Mouse (Mus musculus) liver, embryonic 11.5 days (tissue): ENCODE results near the gene Gm21083. TPM values are rescaled to one million over a fixed set of nuclear protein-coding genes. Genes with fewer than 3 reads are reported as not detected.
"Not testable (repeated sequence)": the region's sequence is repeated elsewhere in the genome, so short reads cannot be mapped to it uniquely, and the experiment has no call there.

Source experiments
- ATAC-seq: fragments of 200-750 bp; cut with Nextera tagmentation; replicated peaks from 2 replicates; pipeline ENCODE4 v1.8.0; 2017; ENCODE audit warnings: moderate number of reproducible peaks, mild to moderate bottlenecking, moderate TSS enrichment, moderate library complexity; ENCODE audit not compliant: low FRiP score
- DNase-seq: peaks from one replicate; pipeline ENCODE4 v3.0.0-alpha.2; 2017; ENCODE audit warnings: low spot score
- H3K27ac ChIP-seq: fragments of 300-500 bp; sonication (generic); 2 replicates; pipeline ENCODE4 v1.5.1; 2014; ENCODE audit warnings: mild to moderate bottlenecking, low read depth, low read length, control low read depth
- H3K27me3 ChIP-seq: fragments of 300-500 bp; sonication (generic); replicated peaks from 2 replicates; pipeline ENCODE4 v1.6.1; 2014; ENCODE audit warnings: low read length, mixed read lengths; ENCODE audit not compliant: control insufficient read depth, insufficient read depth
- H3K36me3 ChIP-seq: fragments of 300-500 bp; sonication (generic); 2 replicates; pipeline ENCODE4 v1.6.1; 2014; ENCODE audit warnings: mild to moderate bottlenecking, low read length, moderate library complexity, mixed read lengths; ENCODE audit not compliant: control insufficient read depth, insufficient read depth
- H3K4me1 ChIP-seq: fragments of 300-500 bp; sonication (generic); replicated peaks from 2 replicates; pipeline ENCODE4 v1.6.1; 2014; ENCODE audit warnings: low read length, mixed read lengths; ENCODE audit not compliant: control insufficient read depth, insufficient read depth
- H3K4me2 ChIP-seq: fragments of 300-500 bp; sonication (generic); 2 replicates; pipeline ENCODE4 v1.6.1; 2014; ENCODE audit warnings: mild to moderate bottlenecking, control low read depth, moderate library complexity
- H3K4me3 ChIP-seq: fragments of 300-500 bp; sonication (generic); 2 replicates; pipeline ENCODE4 v1.5.1; 2014; ENCODE audit warnings: low read depth, low read length, control low read depth
- H3K9ac ChIP-seq: fragments of 300-500 bp; sonication (generic); 2 replicates; pipeline ENCODE4 v1.6.1; 2014; ENCODE audit warnings: low read depth, low read length, control low read depth
- H3K9me3 ChIP-seq: fragments of 300-500 bp; sonication (generic); 2 replicates; pipeline ENCODE4 v1.6.1; 2016; ENCODE audit warnings: low read length, inconsistent platforms, mixed read lengths; ENCODE audit not compliant: control insufficient read depth
- WGBS: fragments of 180-500 bp; shearing (Covaris S2); extraction: QIAGEN DNeasy Blood & Tissue Kit; methylation state at CpG from one replicate; pipeline ENCODE4 v1.1.7; 2014; 5-methylcytosine and 5-hydroxymethylcytosine counted together
- polyA plus RNA-seq: library from polyadenylated mRNA; unstranded; fragments of >200 nt; fragmentation: Nextera tagmentation; extraction: Ambion mirVana; gene quantifications from 2 replicates; pipeline ENCODE4 v1.2.1, GENCODE M21; 2014

Gm21083 gene
- not detected in 2 replicates for polyA plus RNA-seq

- H3K4me2 ChIP-seq, H3K27ac ChIP-seq, H3K9me3 ChIP-seq, DNase-seq, H3K9ac ChIP-seq, H3K36me3 ChIP-seq, ATAC-seq, H3K27me3 ChIP-seq, H3K4me3 ChIP-seq, H3K4me1 ChIP-seq: not testable (repeated sequence)
- no CpG with 5 or more reads among the region's 1 CpGs for WGBS
Observed at GRCm38 (mm10) chr5:15577033-15577432, at the start of gene Gm21083. Gene Gm21083 (plus strand): TSS chr5:15577333.

GRCm38 (mm10) chr5:15529122-15529521 is 48.0 kb upstream of the Gm21083 start, which contains the start of gene Gm21190:
Gene Gm21190 (minus strand): TSS chr5:15529222.
- H3K36me3 ChIP-seq, ATAC-seq, H3K4me1 ChIP-seq, H3K4me3 ChIP-seq, DNase-seq, H3K27me3 ChIP-seq, H3K9me3 ChIP-seq, H3K27ac ChIP-seq, H3K9ac ChIP-seq, H3K4me2 ChIP-seq: not testable (repeated sequence)
- WGBS, result no CpG with 5 or more reads among the region's 1 CpGs

- H3K4me1 ChIP-seq, H3K36me3 ChIP-seq, H3K27ac ChIP-seq, H3K4me2 ChIP-seq, H3K9ac ChIP-seq, H3K9me3 ChIP-seq, DNase-seq, ATAC-seq, H3K4me3 ChIP-seq, H3K27me3 ChIP-seq: not testable (repeated sequence)
- WGBS, result 67% methylated on average over 6 of the region's 6 CpGs
Observed at GRCm38 (mm10) chr5:15548642-15549041, 28.5 kb upstream of the Gm21083 start.

GRCm38 (mm10) chr5:15549134-15549533 is 28.0 kb upstream of the Gm21083 start:
- H3K4me2 ChIP-seq, H3K36me3 ChIP-seq, H3K27me3 ChIP-seq, H3K4me1 ChIP-seq, DNase-seq, H3K27ac ChIP-seq, H3K9me3 ChIP-seq, H3K4me3 ChIP-seq, ATAC-seq, H3K9ac ChIP-seq: not testable (repeated sequence)
- 43% methylated on average over 1 of the region's 1 CpGs for WGBS

GRCm38 (mm10) chr5:15549606-15550005 is 27.5 kb upstream of the Gm21083 start:
- WGBS, result 12% methylated on average over 3 of the region's 3 CpGs
- H3K36me3 ChIP-seq, ATAC-seq: not testable (repeated sequence)

GRCm38 (mm10) chr5:15558654-15559053 is 18.5 kb upstream of the Gm21083 start:
- 61% methylated on average over 1 of the region's 1 CpGs for WGBS
- not testable (repeated sequence) for H3K27ac ChIP-seq, H3K4me1 ChIP-seq, H3K4me3 ChIP-seq, ATAC-seq, H3K9ac ChIP-seq, H3K4me2 ChIP-seq, H3K27me3 ChIP-seq, H3K36me3 ChIP-seq, H3K9me3 ChIP-seq, DNase-seq

More at GRCm38 (mm10) chr5:15549606-15550005, 27.5 kb upstream of the Gm21083 start:
- not testable (repeated sequence) for H3K9me3 ChIP-seq, H3K27me3 ChIP-seq, H3K4me3 ChIP-seq, H3K9ac ChIP-seq, DNase-seq, H3K27ac ChIP-seq, H3K4me2 ChIP-seq, H3K4me1 ChIP-seq

GRCm38 (mm10) chr5:15561425-15562264 is 15.5 kb upstream of the Gm21083 start:
- H3K4me2 ChIP-seq, DNase-seq, H3K36me3 ChIP-seq, H3K9ac ChIP-seq, H3K27me3 ChIP-seq, H3K4me1 ChIP-seq, H3K9me3 ChIP-seq, H3K4me3 ChIP-seq, H3K27ac ChIP-seq: not testable (repeated sequence)
- ATAC-seq, result peak; percentile 34; the same call in 1 of the 2 replicates
- WGBS, result 67% methylated on average over 3 of the region's 3 CpGs

GRCm38 (mm10) chr5:15573735-15574134 is 3.4 kb upstream of the Gm21083 start:
- not testable (repeated sequence) for H3K4me2 ChIP-seq, H3K36me3 ChIP-seq, H3K4me1 ChIP-seq, H3K27ac ChIP-seq, H3K9ac ChIP-seq, H3K27me3 ChIP-seq, DNase-seq, H3K4me3 ChIP-seq, H3K9me3 ChIP-seq, ATAC-seq

- peak; percentile 22 for DNase-seq
- not testable (repeated sequence) for H3K4me1 ChIP-seq, ATAC-seq, H3K27ac ChIP-seq, H3K4me2 ChIP-seq, H3K36me3 ChIP-seq, H3K27me3 ChIP-seq, H3K4me3 ChIP-seq, H3K9me3 ChIP-seq, H3K9ac ChIP-seq
Observed at GRCm38 (mm10) chr5:15586351-15586750, 9.2 kb downstream of the Gm21083 start.
